Mouse (Mus musculus) retina, adult 2 months (tissue): ENCODE results near the gene Rsu1.

ENCODE experiments used
- DNase-seq: peaks from one replicate; pipeline ENCODE4 v3.0.0-alpha.2; 2012; ENCODE audit warnings: low read depth, low spot score

Gene Rsu1

GRCm38 (mm10) chr2:13060426-13061170 is 210.6 kb downstream of the Rsu1 start:
- DNase-seq, result no peak

- no peak for DNase-seq
Measured at GRCm38 (mm10) chr2:13048649-13049048, 222.6 kb downstream of the Rsu1 start.

GRCm38 (mm10) chr2:13044555-13044954 is 226.7 kb downstream of the Rsu1 start:
- no peak for DNase-seq

GRCm38 (mm10) chr2:13039785-13040184 is 231.4 kb downstream of the Rsu1 start:
- DNase-seq, result no peak

- no peak for DNase-seq
Measured at GRCm38 (mm10) chr2:13038772-13039171, 232.4 kb downstream of the Rsu1 start.
